Mouse (Mus musculus): ENCODE results near the gene Cpped1.

The Cpped1 gene

DNA sequence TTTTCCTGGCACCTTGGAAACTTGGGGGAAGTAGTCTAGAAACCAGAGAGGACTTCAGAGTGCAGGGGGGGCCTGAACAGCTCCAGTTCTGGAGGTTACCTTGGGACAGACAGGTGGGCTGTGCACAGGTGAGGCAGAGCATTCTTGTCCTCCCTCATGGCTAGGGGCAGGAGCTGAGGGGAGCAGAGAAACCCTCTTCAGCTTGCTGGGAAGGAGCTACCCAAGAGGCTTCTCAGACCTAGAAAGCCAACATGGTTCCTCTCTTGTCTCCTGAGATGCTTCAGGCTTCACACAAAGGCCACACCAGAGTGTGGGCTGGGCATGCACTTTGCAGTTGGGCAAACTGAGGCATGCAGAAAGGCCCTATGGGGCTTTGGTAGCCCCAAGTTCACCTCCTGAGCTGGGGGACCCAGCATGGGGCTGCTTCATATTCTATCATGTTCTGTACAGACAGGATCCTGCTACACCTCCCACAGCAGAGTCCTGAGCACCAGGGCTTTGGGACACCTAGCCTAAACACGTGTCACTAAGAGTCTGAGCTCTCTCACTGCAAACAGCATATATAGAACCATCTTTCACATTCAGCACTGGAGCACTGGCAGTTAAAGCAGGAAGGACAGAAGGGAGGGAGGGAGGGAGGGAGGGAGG lies 152.5 kb downstream of the Cpped1 start:
- DNase-seq = no peak

DNA sequence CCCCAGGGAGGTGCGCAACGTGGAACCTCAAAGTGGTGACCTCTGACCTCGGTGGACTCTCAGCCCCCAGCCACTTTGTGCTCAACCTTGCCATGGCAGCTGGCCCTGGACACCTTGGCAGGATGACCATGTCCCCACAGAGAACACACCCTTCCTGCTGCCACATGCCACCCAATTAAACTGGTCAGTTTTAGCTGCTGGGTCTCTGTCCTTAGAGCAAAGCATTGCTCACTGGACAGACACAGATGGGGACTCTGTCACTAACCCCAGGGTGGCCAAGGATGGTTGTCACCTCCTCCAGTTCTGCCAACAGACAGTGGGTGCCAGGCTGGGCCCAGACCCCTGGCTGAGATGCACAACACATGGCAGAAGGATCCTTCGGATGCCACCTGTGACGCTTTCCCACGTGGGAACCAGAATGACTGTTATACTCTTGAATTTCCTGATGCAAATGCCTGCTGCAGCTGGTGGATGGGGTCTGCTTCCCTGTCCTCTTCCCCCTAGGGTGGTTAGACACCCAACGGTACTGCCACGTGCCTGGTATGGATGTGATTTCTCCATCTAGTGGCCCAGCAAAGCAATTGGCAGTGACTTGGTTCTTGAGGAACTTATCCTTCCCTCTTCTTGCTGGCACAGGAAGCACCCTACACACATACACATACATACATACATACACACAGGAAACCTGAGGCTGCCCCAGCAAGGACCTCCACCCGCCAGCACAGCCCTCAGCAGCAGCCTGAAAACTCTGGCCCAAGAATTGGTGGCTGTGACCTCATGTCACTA lies 153.8 kb downstream of the Cpped1 start:
- no peak for DNase-seq

DNA sequence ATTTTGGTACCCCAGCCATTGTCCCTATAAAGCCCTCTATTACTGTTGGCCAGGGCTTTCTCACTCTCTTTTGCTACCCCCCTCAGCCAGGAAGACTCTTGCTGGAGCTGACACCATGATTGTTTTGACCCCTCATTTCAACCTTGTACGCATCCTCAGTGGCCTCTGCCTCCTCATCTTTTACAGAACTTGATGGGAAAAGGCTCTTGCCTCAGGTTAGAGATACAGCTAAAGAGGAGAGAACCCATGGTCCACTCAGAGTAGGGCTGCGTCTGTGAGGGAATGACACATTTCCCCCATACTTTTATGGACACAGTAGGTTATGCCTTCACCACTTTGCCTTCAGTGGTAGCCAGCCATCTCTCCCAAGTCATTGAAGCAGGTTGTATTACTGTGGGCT lies 155.1 kb downstream of the Cpped1 start:
- no peak for DNase-seq

Measured in lung, postnatal 10 days (tissue).